Mouse (Mus musculus) G1E (cell line): ENCODE measurements at regions not wholly inside any gene's neighbourhood (a gene's known extent, or its start where the extent isn't known, plus 50 kb on each side); places are given as distances from the start of the nearest gene placed in this dataset.

Source experiments
- ATAC-seq: 2 replicates; pipeline ENCODE4 v1.8.0; 2016; ENCODE audit warnings: mild to moderate bottlenecking; ENCODE audit not compliant: insufficient number of reproducible peaks, poor library complexity, low FRiP score, severe bottlenecking; ENCODE audit errors: extremely low read depth
- DNase-seq: peaks from one replicate; pipeline ENCODE4 v3.0.0; 2012; ENCODE audit warnings: low spot score
- H3K27me3 ChIP-seq: 2 replicates; pipeline ENCODE4 v1.6.1; 2012; ENCODE audit warnings: mild to moderate bottlenecking, low read length, inconsistent platforms; ENCODE audit not compliant: insufficient read depth
- H3K36me3 ChIP-seq: replicated peaks from 2 replicates; pipeline ENCODE3; 2012; ENCODE audit warnings: mild to moderate bottlenecking, inconsistent platforms
- H3K4me1 ChIP-seq: 2 replicates; pipeline ENCODE4 v1.6.1; 2012; ENCODE audit warnings: low read depth, low read length, inconsistent platforms, mixed read lengths; ENCODE audit not compliant: insufficient read depth
- H3K4me3 ChIP-seq: 2 replicates; pipeline ENCODE4 v1.5.1; 2012; ENCODE audit warnings: low read depth, mild to moderate bottlenecking, inconsistent platforms, low read length, moderate library complexity, mixed read lengths
- H3K9me3 ChIP-seq: replicated peaks from 2 replicates; pipeline ENCODE4 v1.6.1; 2012; ENCODE audit warnings: inconsistent platforms
- CTCF ChIP-seq: IDR thresholded peaks from 2 replicates; pipeline ENCODE4 v1.5.1; 2012; ENCODE audit warnings: low read depth, low read length, inconsistent platforms, mixed read lengths
- GATA1 ChIP-seq: IDR thresholded peaks from 2 replicates; pipeline ENCODE4 v1.6.1; 2012; ENCODE audit warnings: borderline replicate concordance, low read length, inconsistent platforms, mixed read lengths
- GATA2 ChIP-seq: IDR thresholded peaks from 2 replicates; pipeline ENCODE4 v1.6.1; 2012; ENCODE audit warnings: low read depth, low read length, inconsistent platforms, borderline replicate concordance
- POLR2AphosphoS5 ChIP-seq: IDR thresholded peaks from 2 replicates; pipeline ENCODE4 v1.6.1; 2012; ENCODE audit warnings: low read depth, low read length, inconsistent platforms; ENCODE audit not compliant: insufficient replicate concordance
- TAL1 ChIP-seq: conservative IDR thresholded peaks from 2 replicates; pipeline ENCODE4 v1.6.1; 2012; ENCODE audit warnings: low read depth, low read length, inconsistent platforms, mixed read lengths

DNA sequence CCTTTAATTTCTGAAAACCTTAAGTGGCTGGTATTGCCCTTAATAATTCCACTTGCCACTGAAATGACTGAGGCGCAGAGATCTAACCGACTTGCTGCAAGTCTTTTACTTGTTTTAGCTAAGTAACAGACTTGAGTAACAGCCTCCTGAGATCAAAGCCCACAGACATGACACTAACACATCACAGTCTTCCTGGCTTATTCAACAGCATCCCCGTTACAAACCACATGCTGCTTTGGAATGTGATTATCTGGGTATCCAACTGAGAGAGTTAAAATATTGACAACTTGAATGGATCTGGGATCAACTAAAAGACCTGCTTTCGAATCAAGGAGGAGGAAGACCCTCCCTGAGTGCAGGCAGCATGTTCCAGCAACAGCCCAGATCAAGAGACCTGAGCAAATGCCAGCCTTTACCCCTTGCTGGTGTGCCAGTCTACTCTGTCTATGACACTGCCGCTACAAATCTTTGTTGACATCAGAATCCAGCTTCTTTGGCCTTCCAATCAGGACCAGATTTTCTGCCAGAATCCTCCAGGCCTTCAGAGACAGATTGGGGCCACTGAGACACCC is 258.7 kb upstream of the Fermt1 start:
- peaks cover 23% of the 10 kb centered on the region for H3K9me3 ChIP-seq

DNA sequence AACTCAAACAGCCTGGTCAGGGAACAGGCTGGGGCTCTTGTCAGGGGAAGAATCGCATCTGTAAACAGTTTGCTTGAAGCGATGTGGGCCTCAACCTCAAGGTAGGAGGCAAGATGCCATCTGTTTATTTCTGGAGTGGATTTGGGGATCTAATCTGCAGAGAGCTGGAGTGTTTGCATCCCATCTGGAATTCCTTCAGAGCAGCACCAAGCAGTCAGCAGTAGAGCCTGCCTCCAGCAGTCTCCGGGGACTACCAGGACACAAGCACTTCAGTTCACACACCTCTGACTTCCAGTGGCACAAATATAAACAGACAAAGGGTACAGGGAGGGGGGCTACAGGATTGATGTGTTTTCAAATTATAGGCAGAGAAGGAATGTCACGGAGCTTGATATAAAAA is 262.8 kb upstream of the Fermt1 start:
- H3K9me3 ChIP-seq = peaks cover 27% of the 10 kb centered on the region
- no peak for DNase-seq
- no peaks in the 10 kb centered on the region for H3K27me3 ChIP-seq
- TF ChIP-seq CTCF (no peak), TAL1 (no peak), GATA1 (no peak)
- H3K4me3 ChIP-seq = no peak overlapping the region
- H3K36me3 ChIP-seq = no peaks in the 10 kb centered on the region
- no peak for ATAC-seq
- H3K4me1 ChIP-seq = no peaks in the 10 kb centered on the region

More for the DNA sequence above, 258.7 kb upstream of the Fermt1 start:
- DNase-seq (no peak), ATAC-seq (no peak)
- Histone ChIP-seq H3K4me1 (no peaks in the 10 kb centered on the region), H3K27me3 (no peaks in the 10 kb centered on the region), H3K4me3 (no peak overlapping the region), H3K36me3 (no peaks in the 10 kb centered on the region)
- TF ChIP-seq GATA1 = no peak
- TF ChIP-seq TAL1 = no peak
- TF ChIP-seq POLR2AphosphoS5 = no peak
- no peak for TF ChIP-seq GATA2
- no peak for TF ChIP-seq CTCF

DNA sequence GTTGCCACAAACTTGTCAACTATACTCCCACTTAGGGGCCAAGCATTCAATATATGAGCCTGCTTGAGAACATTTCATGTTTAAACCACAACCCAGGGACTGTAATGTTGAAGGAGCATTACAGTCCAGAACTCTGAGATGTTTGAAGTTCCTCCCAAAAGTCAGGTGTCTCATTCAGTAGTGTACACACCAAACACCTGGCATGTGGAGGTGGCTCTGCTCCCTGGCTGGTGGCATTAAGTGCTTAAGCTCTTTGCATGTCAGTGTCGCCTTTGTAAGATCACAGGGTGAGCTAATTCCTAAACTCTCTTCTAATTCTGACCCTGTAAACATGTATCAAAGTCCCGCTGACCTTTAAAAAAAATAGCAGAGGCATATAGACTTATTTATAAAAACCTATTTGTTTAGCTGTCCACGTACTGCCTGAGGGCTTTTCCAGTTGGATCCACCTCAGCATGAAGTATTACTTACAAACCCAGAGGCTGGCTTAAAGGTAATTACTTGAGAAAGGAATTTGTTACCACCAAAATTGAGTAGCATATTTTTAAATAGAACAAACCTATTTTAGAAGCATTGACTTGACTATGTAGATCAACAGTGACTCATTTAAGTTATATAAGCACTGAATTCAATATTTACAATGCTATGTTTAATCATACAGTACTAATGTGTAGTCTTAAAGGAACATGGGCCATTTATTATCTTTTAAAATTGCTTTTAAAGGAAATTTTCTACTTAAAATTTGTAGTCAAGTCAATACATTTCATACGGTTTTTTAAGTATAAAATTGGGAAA is 276.3 kb upstream of the Fermt1 start:
- no peak for DNase-seq
- no peaks in the 10 kb centered on the region for H3K27me3 ChIP-seq
- TF ChIP-seq GATA1 (no peak), CTCF (no peak)

DNA sequence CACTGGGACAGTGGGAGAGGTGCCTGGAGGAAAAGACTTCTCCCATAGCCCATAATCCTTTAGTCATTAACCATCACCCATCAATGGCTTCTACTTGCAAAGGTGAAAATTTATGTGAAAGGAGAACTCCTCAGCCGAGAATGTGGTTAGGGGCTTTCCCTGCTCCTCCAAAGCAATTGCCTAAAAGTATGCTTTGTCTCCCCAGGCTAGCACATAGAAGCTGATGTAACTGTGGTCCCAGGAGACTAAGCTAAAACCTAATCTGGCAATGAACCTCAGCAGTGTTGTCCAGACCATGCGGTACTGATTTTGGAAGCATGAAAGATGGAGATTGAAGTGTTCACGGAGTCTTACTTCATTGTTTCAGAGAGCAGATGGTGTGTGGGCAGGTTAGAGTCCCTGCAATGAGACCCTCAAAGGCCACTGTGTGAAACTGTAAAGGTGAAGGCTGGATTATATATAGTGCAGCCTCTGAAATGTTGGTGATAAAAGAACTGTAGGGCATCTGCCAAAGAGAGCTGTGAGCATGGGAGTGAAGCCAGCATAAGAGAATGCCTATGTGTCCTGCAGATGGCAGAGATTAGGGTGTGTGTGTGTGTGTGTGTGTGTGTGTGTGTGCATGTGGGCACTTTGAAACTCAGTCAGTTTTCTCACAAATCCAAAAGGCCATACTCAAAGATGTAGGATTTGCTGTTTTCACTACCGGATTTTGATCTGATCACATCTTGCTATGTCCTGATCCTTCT is 289.6 kb upstream of the Fermt1 start:
- Histone ChIP-seq H3K36me3 (no peaks in the 10 kb centered on the region), H3K4me3 (no peak overlapping the region), H3K9me3 (peaks cover 26% of the 10 kb centered on the region), H3K4me1 (no peaks in the 10 kb centered on the region), H3K27me3 (no peaks in the 10 kb centered on the region)
- no peak for DNase-seq
- no peak for ATAC-seq
- TF ChIP-seq GATA2 = no peak

More for the DNA sequence above, 276.3 kb upstream of the Fermt1 start:
- Histone ChIP-seq H3K4me1 (no peaks in the 10 kb centered on the region), H3K9me3 (peaks cover 23% of the 10 kb centered on the region), H3K4me3 (no peak overlapping the region), H3K36me3 (no peaks in the 10 kb centered on the region)
- no peak for ATAC-seq

DNA sequence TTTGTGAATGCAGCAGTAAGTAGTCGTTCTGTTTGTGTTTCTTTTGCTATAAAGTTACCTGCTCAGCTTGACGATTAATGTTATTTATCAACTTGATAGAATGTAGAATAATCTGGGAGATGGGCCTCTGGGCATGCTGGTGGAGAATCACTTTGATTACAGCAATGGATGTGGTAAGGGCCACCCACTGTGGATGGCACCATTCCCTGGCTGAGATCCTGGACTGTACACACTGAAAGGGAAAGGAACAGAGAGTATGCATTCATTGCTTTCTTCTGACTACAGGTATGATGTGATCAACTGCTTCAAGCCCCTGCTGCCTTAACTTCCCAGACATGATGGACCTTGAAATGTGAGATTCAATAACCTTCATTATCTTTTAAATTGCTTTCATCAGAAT is 299.8 kb upstream of the Bmp2 start:
- DNase-seq (no peak), ATAC-seq (no peak)
- no peaks in the 10 kb centered on the region for H3K36me3 ChIP-seq
- H3K27me3 ChIP-seq = no peaks in the 10 kb centered on the region
- no peaks in the 10 kb centered on the region for H3K4me1 ChIP-seq
- H3K4me3 ChIP-seq = no peak overlapping the region
- no peak for TF ChIP-seq CTCF
- peaks cover 19% of the 10 kb centered on the region for H3K9me3 ChIP-seq

DNA sequence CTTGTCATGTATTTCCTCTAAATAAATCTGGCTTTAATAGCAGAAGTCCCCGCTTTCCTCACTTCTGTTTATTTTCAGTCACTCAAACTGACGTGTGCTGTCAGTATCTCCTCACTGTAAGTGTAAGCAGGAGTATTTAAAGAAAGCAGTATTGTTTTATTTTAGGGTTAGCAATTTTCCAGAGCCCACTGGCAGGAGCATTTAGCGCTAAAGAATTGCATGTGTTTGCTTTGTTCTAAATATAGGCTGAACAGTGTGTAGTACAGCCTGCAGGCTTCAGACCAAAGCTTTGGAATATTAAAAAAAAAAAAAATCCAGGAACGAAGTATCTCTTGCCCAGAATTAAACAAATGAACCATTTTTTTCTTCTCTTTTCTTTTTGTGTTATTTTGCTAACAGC is 277.5 kb upstream of the Bmp2 start:
- TF ChIP-seq POLR2AphosphoS5 (no peak), GATA2 (no peak), CTCF (no peak), GATA1 (no peak), TAL1 (no peak)
- no peaks in the 10 kb centered on the region for H3K36me3 ChIP-seq
- no peak overlapping the region for H3K4me3 ChIP-seq
- ATAC-seq = no peak
- DNase-seq = no peak
- H3K9me3 ChIP-seq = peaks cover 19% of the 10 kb centered on the region
- H3K27me3 ChIP-seq = no peaks in the 10 kb centered on the region
- no peaks in the 10 kb centered on the region for H3K4me1 ChIP-seq

DNA sequence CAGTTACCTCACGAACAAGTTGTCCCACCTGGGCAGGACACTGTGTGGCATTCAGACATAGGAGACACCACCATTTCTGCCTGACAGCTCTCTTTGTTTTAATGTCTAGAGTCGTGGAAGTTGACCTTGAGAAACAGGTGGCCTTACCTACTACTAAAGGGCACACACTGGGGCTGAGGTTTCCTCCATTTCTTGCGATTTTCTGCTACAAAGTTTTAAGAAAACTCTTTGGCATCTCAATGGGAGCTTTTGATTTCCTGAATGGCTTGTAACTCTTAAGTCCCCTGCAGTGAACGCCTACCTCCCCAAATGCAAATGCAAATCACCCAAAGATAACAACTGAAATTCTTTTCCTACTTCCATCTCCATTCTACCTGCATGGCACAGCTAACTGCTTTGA is 273.4 kb upstream of the Bmp2 start:
- Histone ChIP-seq H3K27me3 (no peaks in the 10 kb centered on the region), H3K4me3 (no peak overlapping the region), H3K36me3 (no peaks in the 10 kb centered on the region), H3K4me1 (no peaks in the 10 kb centered on the region), H3K9me3 (peaks cover 15% of the 10 kb centered on the region)
- ATAC-seq = no peak
- DNase-seq = no peak
- TF ChIP-seq POLR2AphosphoS5 (no peak), GATA1 (no peak), CTCF (no peak), GATA2 (no peak), TAL1 (no peak)
